Mouse (Mus musculus) thymus, postnatal 0 days (tissue): ENCODE data around the gene Olfr275. TPM values are rescaled to one million over a fixed set of nuclear protein-coding genes. Genes with fewer than 3 reads are reported as not detected.
"Not testable (repeated sequence)": the region's sequence is repeated elsewhere in the genome, so short reads cannot be mapped to it uniquely, and the experiment has no call there.

Experiments
- DNase-seq: peaks from one replicate; pipeline ENCODE4 v3.0.0-alpha.2; 2015; ENCODE audit warnings: low spot score
- polyA plus RNA-seq: library from polyadenylated mRNA; unstranded; fragments of >200 nt; fragmentation: Nextera tagmentation; extraction: Ambion mirVana; gene quantifications from 2 replicates; pipeline ENCODE4 v1.2.1, GENCODE M21; 2015

Olfr275 gene
- not detected in 2 replicates for polyA plus RNA-seq

- DNase-seq: no peak
Observed at GRCm38 (mm10) chr4:52814304-52814703, at the start of gene Olfr275. TSS of gene Olfr275 (plus strand) at chr4:52814604.

- no peak for DNase-seq
Observed at GRCm38 (mm10) chr4:52765612-52766011, 48.8 kb upstream of the Olfr275 start.

- no peak for DNase-seq
Observed at GRCm38 (mm10) chr4:52772186-52772585, 42.2 kb upstream of the Olfr275 start.

GRCm38 (mm10) chr4:52800013-52800412, 14.4 kb upstream of the Olfr275 start:
- no peak for DNase-seq

GRCm38 (mm10) chr4:52811871-52812270, 2.5 kb upstream of the Olfr275 start:
- no peak for DNase-seq

GRCm38 (mm10) chr4:52821375-52821774, 7.0 kb downstream of the Olfr275 start:
- no peak for DNase-seq

- DNase-seq: not testable (repeated sequence)
Observed at GRCm38 (mm10) chr4:52845411-52845810, 31.0 kb downstream of the Olfr275 start.

- no peak for DNase-seq
Observed at GRCm38 (mm10) chr4:52849039-52849635, 34.7 kb downstream of the Olfr275 start.

GRCm38 (mm10) chr4:52849672-52850071, 35.3 kb downstream of the Olfr275 start:
- no peak for DNase-seq

- DNase-seq: no peak
Observed at GRCm38 (mm10) chr4:52859136-52859535, 44.7 kb downstream of the Olfr275 start, which contains the start of gene Olfr273. TSS of gene Olfr273 (minus strand) at chr4:52859236.

GRCm38 (mm10) chr4:52864156-52864555, 49.8 kb downstream of the Olfr275 start:
- DNase-seq: no peak

Other genes with a start within 250 kb of the Olfr275 start
- not detected in 2 replicates for gene Toporsl, start 218.3 kb upstream of the Olfr275 start, polyA plus RNA-seq
- not detected in 2 replicates for gene Olfr273, start 44.6 kb downstream of the Olfr275 start, polyA plus RNA-seq
- gene Olfr272, start 104.6 kb downstream of the Olfr275 start, polyA plus RNA-seq: not detected in 2 replicates
- not detected in 2 replicates for gene Olfr270, start 149.9 kb downstream of the Olfr275 start, polyA plus RNA-seq
- gene Nipsnap3a, start 174.7 kb downstream of the Olfr275 start, polyA plus RNA-seq: not detected in 2 replicates
- gene Nipsnap3b, start 197.3 kb downstream of the Olfr275 start, polyA plus RNA-seq: 70.1 and 71.6 TPM in 2 replicates